Mouse (Mus musculus) MEL (cell line): ENCODE measurements around the gene Aldh4a1. TPM values are rescaled to one million over a fixed set of nuclear protein-coding genes. Genes with fewer than 3 reads are reported as not detected.

ENCODE experiments used
- DNase-seq: peaks from one replicate; pipeline ENCODE4 v3.0.0; 2011; ENCODE audit warnings: low read depth, low spot score
- H3K27ac ChIP-seq: 2 replicates; pipeline ENCODE4 v1.5.1; 2012; ENCODE audit warnings: low read depth, mild to moderate bottlenecking, control low read depth, low read length, moderate library complexity; ENCODE audit not compliant: control insufficient read depth
- H3K27me3 ChIP-seq, 2 experiments: fragments of 150-350 bp in 1 of 2; sonication (generic) in 1 of 2; 2 replicates each; pipeline ENCODE4 v1.6.1; 2012; ENCODE audit warnings: low read length in 2 of 2, mild to moderate bottlenecking in 2 of 2, improper control_type of control experiment in 1 of 2, moderate library complexity in 1 of 2; ENCODE audit not compliant: insufficient read depth in 2 of 2, control insufficient read depth in 1 of 2
- H3K36me3 ChIP-seq, 2 experiments: 2 replicates each; pipeline ENCODE4 v1.6.1; 2012 to 2014; ENCODE audit warnings: low read length in 2 of 2, improper control_type of control experiment in 1 of 2, inconsistent platforms in 1 of 2, mild to moderate bottlenecking in 1 of 2; ENCODE audit not compliant: insufficient read depth in 2 of 2, control insufficient read depth in 1 of 2
- H3K4me1 ChIP-seq, 2 experiments: fragments of 150-350 bp in 1 of 2; sonication (generic) in 1 of 2; 2 replicates each; pipeline ENCODE4 v1.6.1; 2012; ENCODE audit warnings: low read length in 2 of 2, improper control_type of control experiment in 1 of 2, mild to moderate bottlenecking in 1 of 2; ENCODE audit not compliant: insufficient read depth in 2 of 2, control insufficient read depth in 1 of 2
- H3K4me3 ChIP-seq, 2 experiments: fragments of 150-350 bp in 1 of 2; sonication (generic) in 1 of 2; 2 replicates each; pipeline ENCODE4 v1.5.1; 2012; ENCODE audit warnings: low read depth in 2 of 2, low read length in 2 of 2, mild to moderate bottlenecking in 2 of 2, moderate library complexity in 2 of 2, control low read depth in 1 of 2, improper control_type of control experiment in 1 of 2; ENCODE audit not compliant: control insufficient read depth in 1 of 2, insufficient read depth in 1 of 2
- H3K79me2 ChIP-seq: 2 replicates; pipeline ENCODE4 v1.6.1; 2012; ENCODE audit warnings: mild to moderate bottlenecking, low read length, moderate library complexity; ENCODE audit not compliant: control insufficient read depth, poor library complexity, insufficient read depth
- H3K9ac ChIP-seq: 2 replicates; pipeline ENCODE4 v1.6.1; 2012; ENCODE audit warnings: low read depth, mild to moderate bottlenecking, control low read depth, low read length, moderate library complexity; ENCODE audit not compliant: control insufficient read depth, poor library complexity, severe bottlenecking
- H3K9me3 ChIP-seq: fragments of 150-350 bp; sonication (generic); replicated peaks from 2 replicates; pipeline ENCODE4 v1.6.1; 2012; ENCODE audit warnings: mild to moderate bottlenecking, low read length, improper control_type of control experiment, moderate library complexity; ENCODE audit not compliant: insufficient read depth
- BHLHE40 ChIP-seq: IDR thresholded peaks from 2 replicates; pipeline ENCODE4 v1.6.1; 2012; ENCODE audit warnings: low read depth, mild to moderate bottlenecking, inconsistent platforms, low read length, improper control_type of control experiment, borderline replicate concordance
- CHD1 ChIP-seq: IDR thresholded peaks from 2 replicates; pipeline ENCODE4 v1.6.1; 2012; ENCODE audit warnings: low read depth, mild to moderate bottlenecking, inconsistent platforms, low read length, improper control_type of control experiment
- ETS1 ChIP-seq: IDR thresholded peaks from 2 replicates; pipeline ENCODE4 v1.6.1; 2012; ENCODE audit warnings: low read depth, mild to moderate bottlenecking, inconsistent platforms, low read length, improper control_type of control experiment, moderate library complexity
- GABPA ChIP-seq: IDR thresholded peaks from 2 replicates; pipeline ENCODE4 v1.6.1; 2012; ENCODE audit warnings: low read depth, mild to moderate bottlenecking, inconsistent platforms, low read length, improper control_type of control experiment, moderate library complexity
- JUND ChIP-seq: IDR thresholded peaks from 2 replicates; pipeline ENCODE4 v1.6.1; 2011; ENCODE audit warnings: low read depth, mild to moderate bottlenecking, improper control_type of control experiment, low read length
- MAFK ChIP-seq: IDR thresholded peaks from 2 replicates; pipeline ENCODE4 v1.6.1; 2011; ENCODE audit warnings: low read depth, mild to moderate bottlenecking, low read length, improper control_type of control experiment, borderline replicate concordance
- MYC ChIP-seq: IDR thresholded peaks from 2 replicates; pipeline ENCODE4 v1.6.1; 2011; ENCODE audit warnings: low read depth, mild to moderate bottlenecking, low read length, improper control_type of control experiment, moderate library complexity
- NELFE ChIP-seq: IDR thresholded peaks from 2 replicates; pipeline ENCODE4 v1.6.1; 2011; ENCODE audit warnings: low read depth, low read length, improper control_type of control experiment
- NRF1 ChIP-seq: IDR thresholded peaks from 2 replicates; pipeline ENCODE4 v1.6.1; 2014; ENCODE audit warnings: low read depth, mild to moderate bottlenecking, inconsistent platforms, low read length, improper control_type of control experiment, moderate library complexity; ENCODE audit not compliant: poor library complexity, insufficient read depth, severe bottlenecking
- POLR2AphosphoS5 ChIP-seq: IDR thresholded peaks from 2 replicates; pipeline ENCODE4 v1.6.1; 2012; ENCODE audit warnings: low read depth, borderline replicate concordance, mild to moderate bottlenecking, inconsistent platforms, low read length, moderate library complexity, mixed read lengths
- RAD21 ChIP-seq: IDR thresholded peaks from 2 replicates; pipeline ENCODE4 v1.6.1; 2011; ENCODE audit warnings: mild to moderate bottlenecking, low read depth, low read length, improper control_type of control experiment
- SMC3 ChIP-seq: IDR thresholded peaks from 2 replicates; pipeline ENCODE4 v1.6.1; 2011; ENCODE audit warnings: low read depth, low read length, improper control_type of control experiment
- TAL1 ChIP-seq: IDR thresholded peaks from 2 replicates; pipeline ENCODE4 v1.6.1; 2012; ENCODE audit warnings: mild to moderate bottlenecking, inconsistent platforms, low read length, moderate library complexity, mixed read lengths
- TBP ChIP-seq: IDR thresholded peaks from 2 replicates; pipeline ENCODE4 v1.8.0; 2011; ENCODE audit warnings: low read depth, low read length, improper control_type of control experiment
- TCF12 ChIP-seq: IDR thresholded peaks from 2 replicates; pipeline ENCODE4 v1.6.1; 2014; ENCODE audit warnings: low read depth, mild to moderate bottlenecking, inconsistent platforms, low read length, improper control_type of control experiment, moderate library complexity
- UBTF ChIP-seq: IDR thresholded peaks from 2 replicates; pipeline ENCODE4 v1.6.1; 2012; ENCODE audit warnings: low read depth, mild to moderate bottlenecking, inconsistent platforms, low read length, improper control_type of control experiment, moderate library complexity, borderline replicate concordance; ENCODE audit not compliant: insufficient read depth
- USF1 ChIP-seq: IDR thresholded peaks from 2 replicates; pipeline ENCODE4 v1.6.1; 2014; ENCODE audit warnings: low read depth, mild to moderate bottlenecking, inconsistent platforms, low read length, improper control_type of control experiment, moderate library complexity
- USF2 ChIP-seq, 2 experiments: IDR thresholded peaks; 2 replicates each; pipeline ENCODE4 v1.6.1; 2011 to 2012; ENCODE audit warnings: improper control_type of control experiment in 2 of 2, low read length in 2 of 2, borderline replicate concordance in 1 of 2, inconsistent platforms in 1 of 2, low read depth in 1 of 2, mild to moderate bottlenecking in 1 of 2; ENCODE audit not compliant: insufficient read depth in 1 of 2
- ZC3H11A ChIP-seq: IDR thresholded peaks from 2 replicates; pipeline ENCODE4 v1.6.1; 2012; ENCODE audit warnings: low read depth, mild to moderate bottlenecking, inconsistent platforms, low read length, improper control_type of control experiment
- ZMIZ1 ChIP-seq: IDR thresholded peaks from 2 replicates; pipeline ENCODE4 v1.6.1; 2012; ENCODE audit warnings: low read depth, mild to moderate bottlenecking, inconsistent platforms, low read length, improper control_type of control experiment, moderate library complexity
- ZNF384 ChIP-seq: IDR thresholded peaks from 2 replicates; pipeline ENCODE4 v1.6.1; 2012; ENCODE audit warnings: low read depth, mild to moderate bottlenecking, inconsistent platforms, low read length, improper control_type of control experiment
- polyA plus RNA-seq, 2 experiments: library from polyadenylated mRNA; stranded (reverse) in 1 of 2; unstranded in 1 of 2; fragments of >175 nt in 1 of 2; fragments of >200 nt in 1 of 2; gene quantifications; 2 replicates each; pipeline versions ENCODE4 v1.2.1 to v1.2.4; 2012; ENCODE audit warnings: low replicate concordance in 2 of 2, low read depth in 1 of 2; ENCODE audit not compliant: insufficient read length in 2 of 2, insufficient read depth in 1 of 2, missing spikeins in 1 of 2
- total RNA-seq: library from RNA; depleted of rRNA; stranded (reverse); fragments of 300-350 nt; gene quantifications from 2 replicates; pipeline ENCODE4 v1.2.3, GENCODE M21; 2012

Gene Aldh4a1
- total and polyA plus RNA-seq, 3 experiments, result 11.7 to 12.3 TPM; not detected in 1

GRCm38 (mm10) chr4:139693315-139693714 lies 70.6 kb downstream of the Aldh4a1 start:
- H3K27me3 ChIP-seq, result no peaks in the 10 kb centered on the region
- H3K36me3 ChIP-seq, result no peaks in the 10 kb centered on the region
- no peak overlapping the region for H3K9ac ChIP-seq
- H3K79me2 ChIP-seq, result no peaks in the 10 kb centered on the region
- no peak for DNase-seq
- TF ChIP-seq TCF12 (no peak), UBTF (no peak), TAL1 (no peak)
- no peak overlapping the region for H3K27ac ChIP-seq
- H3K4me1 ChIP-seq, result no peaks in the 10 kb centered on the region
- no peaks in the 10 kb centered on the region for H3K9me3 ChIP-seq
- H3K4me3 ChIP-seq, result no peak overlapping the region

- no peaks in the 10 kb centered on the region for H3K27me3 ChIP-seq
- no peak overlapping the region for H3K9ac ChIP-seq
- H3K4me1 ChIP-seq, result no peaks in the 10 kb centered on the region
- no peak overlapping the region for H3K4me3 ChIP-seq
- H3K9me3 ChIP-seq, result no peaks in the 10 kb centered on the region
- DNase-seq, result no peak
- H3K79me2 ChIP-seq, result no peaks in the 10 kb centered on the region
- H3K27ac ChIP-seq, result no peak overlapping the region
- no peak for TF ChIP-seq JUND
- TF ChIP-seq USF1, result no peak
- TF ChIP-seq TBP, result no peak
- no peak for TF ChIP-seq CHD1
- TF ChIP-seq GABPA, result no peak
- no peak for TF ChIP-seq MYC
- no peak for TF ChIP-seq SMC3
- no peak for TF ChIP-seq ZNF384
- no peak for TF ChIP-seq MAFK
- no peak for TF ChIP-seq NELFE
- TF ChIP-seq USF2 (IDR thresholded peaks at IDR 0.05; ENCODE audit: borderline replicate concordance in 1 of 2, insufficient read depth in 1 of 2, low read depth in 1 of 2, low read length in 2 of 2), result no peak
- no peak for TF ChIP-seq ETS1
- no peak for TF ChIP-seq TAL1
- TF ChIP-seq POLR2AphosphoS5, result no peak
- TF ChIP-seq BHLHE40, result no peak
- TF ChIP-seq ZMIZ1, result no peak
- TF ChIP-seq TCF12, result no peak
- TF ChIP-seq RAD21, result no peak
- TF ChIP-seq ZC3H11A, result no peak
- TF ChIP-seq NRF1, result no peak
- H3K36me3 ChIP-seq, result no peaks in the 10 kb centered on the region
Measured at GRCm38 (mm10) chr4:139697755-139698154, 75.1 kb downstream of the Aldh4a1 start.
